Mouse (Mus musculus) heart, postnatal 10 days (tissue): ENCODE data around the gene Rb1. TPM values are rescaled to one million over a fixed set of nuclear protein-coding genes. Genes with fewer than 3 reads are reported as not detected.

Experiments
- DNase-seq, 2 experiments: peaks; one replicate each; pipeline ENCODE4 v3.0.0; 2021
- intact Hi-C: fragments of 180-260 bp; cut with DNase I; formaldehyde crosslinking; loops from one replicate; pipeline ENCODE4 v1.15.1; 2025
- total RNA-seq, 2 experiments: library from RNA; stranded (reverse); gene quantifications; 2 replicates each; pipeline ENCODE4 v1.2.3; 2021

The Rb1 gene
- total RNA-seq, 2 experiments from 2014 or later, result 20.0 to 20.8 TPM

DNA sequence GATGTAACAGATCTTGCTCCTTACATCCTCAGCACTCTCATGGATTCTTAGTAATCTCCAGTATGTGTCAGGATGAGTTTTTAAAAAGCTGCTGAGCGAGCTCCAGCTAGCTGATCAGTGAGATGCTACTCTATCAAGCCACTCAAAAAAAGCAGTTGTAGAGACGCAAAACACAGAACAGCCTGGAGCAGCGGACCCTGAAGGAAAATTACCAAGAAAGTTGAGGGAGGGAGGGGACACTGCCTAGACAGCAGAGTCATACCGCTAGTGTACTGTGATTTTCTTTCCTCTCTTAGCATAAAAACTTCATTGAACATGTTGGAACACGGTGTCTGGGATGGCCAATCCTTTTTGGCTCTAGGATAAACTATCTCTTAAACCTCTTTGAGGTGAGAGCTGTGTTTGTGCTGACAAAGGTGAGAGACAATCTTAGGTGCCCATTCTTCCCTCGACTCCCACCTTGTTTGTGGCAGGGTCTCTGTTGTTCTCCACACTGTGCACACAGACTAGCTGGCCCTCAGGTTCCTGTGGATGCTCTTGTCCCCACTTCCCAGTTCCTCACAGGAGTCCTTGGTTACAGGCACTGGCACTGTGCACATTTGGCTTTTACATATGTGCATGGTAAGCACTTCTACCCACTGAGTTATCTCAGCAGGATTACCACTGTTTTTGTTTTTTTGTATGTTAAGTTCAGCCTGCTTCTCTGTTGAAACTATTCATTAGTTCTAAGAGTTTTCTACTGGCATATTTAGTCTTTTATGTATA is 10.9 kb upstream of the Rb1 start:
- no peak for DNase-seq
- intact Hi-C loops, result no loop called here

DNA sequence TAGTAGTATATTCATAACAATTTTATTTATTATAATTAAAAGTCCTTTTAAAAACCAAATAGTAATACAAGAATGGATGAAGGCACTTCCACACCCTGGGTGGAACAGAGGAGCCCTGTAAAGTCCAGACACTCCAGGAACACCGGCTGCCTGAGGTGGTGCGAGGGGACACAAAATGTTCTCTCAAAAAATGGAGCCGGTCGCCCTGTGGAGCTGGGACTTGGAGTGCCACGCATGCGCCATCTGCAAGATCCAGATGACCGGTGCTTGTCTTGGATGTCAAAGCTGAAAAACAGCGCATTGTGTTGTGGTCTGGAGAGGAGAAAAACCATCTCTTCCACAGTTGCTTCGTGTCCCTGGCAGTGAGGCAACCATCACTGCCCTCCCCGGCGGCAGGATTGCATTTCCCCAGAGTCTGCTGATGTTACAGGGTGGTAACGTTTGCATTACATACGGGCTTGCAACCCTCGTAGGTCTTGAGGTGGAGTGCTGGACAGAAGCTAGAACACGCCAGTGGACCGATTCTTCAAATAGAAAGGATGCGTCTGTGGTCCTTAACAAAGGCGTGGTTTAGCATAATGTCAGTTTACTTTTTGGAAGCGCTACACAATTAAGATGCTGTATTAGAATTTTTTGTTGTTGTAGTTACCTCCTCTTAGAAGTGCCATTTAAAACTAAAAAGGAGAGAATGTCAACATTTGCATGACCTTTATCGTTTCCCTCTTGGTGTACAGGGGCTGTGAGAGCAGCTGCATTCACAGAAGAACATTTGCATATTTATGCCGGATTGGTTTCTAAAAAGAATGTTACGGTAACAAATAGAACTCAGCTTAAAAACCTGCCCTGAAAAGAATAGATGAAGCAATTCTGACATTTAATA is 9.5 kb upstream of the Rb1 start:
- intact Hi-C loops, result no loop called here
- DNase-seq, result no peak

DNA sequence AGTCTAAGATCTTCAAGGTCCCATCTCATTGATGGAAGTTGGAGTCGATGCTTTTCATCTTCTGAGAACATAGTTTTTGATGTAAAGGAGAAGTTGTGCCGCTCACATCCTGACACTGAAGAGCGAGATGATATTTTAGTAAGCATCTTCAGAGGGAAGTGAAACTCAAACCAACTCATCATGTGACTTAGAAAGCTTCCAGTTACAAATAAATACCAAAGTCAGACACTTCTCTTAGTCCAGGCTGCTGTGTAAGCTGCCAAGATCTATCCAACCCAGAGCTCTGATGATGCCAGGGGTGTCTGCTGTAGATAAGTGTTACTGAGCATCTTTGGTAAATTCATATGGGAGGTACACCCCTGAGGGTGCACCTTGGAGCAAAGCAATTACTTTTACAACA is 8.3 kb upstream of the Rb1 start:
- intact Hi-C loops, result no loop called here
- no peak for DNase-seq

DNA sequence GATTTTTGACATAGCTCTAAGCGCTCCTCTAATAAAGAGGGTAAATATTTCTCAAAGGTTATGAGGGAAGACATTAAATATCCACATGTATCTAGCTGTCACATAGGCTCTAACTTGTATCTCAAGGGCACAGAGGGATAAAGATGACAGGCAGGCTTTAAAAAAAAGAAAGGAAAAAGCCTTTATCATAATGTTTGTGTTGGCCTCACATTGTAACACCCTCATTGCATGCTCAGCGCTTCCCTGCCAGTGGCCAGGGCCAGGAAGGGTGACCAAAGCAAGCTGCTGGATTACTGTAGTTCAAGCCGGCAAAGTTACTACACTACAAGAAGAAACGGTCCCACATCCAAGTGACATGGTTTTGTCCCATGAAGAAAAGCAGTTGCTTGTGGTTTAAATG is 5.8 kb upstream of the Rb1 start:
- DNase-seq, result no peak
- intact Hi-C loops, result no loop called here

DNA sequence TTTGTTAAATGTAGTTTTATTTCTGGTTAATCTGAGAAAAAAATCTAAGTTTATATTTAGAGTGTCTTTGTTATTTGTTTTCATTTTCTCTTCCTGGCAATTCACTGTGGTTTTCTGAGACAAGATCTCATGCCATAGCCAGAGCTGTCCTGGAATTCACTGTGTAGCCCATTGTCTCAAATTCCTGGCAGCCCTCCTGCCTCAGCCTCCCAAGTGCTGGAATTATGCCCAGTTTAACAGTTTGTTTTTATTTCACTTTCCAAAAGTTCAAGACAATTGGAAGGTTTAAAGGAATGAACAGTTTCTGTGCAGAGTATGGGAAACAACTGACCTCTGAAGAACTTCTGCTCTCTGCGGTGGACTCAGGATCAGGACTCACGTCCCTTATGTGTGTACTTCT is 4.2 kb upstream of the Rb1 start:
- DNase-seq, result no peak
- intact Hi-C loops, result no loop called here

DNA sequence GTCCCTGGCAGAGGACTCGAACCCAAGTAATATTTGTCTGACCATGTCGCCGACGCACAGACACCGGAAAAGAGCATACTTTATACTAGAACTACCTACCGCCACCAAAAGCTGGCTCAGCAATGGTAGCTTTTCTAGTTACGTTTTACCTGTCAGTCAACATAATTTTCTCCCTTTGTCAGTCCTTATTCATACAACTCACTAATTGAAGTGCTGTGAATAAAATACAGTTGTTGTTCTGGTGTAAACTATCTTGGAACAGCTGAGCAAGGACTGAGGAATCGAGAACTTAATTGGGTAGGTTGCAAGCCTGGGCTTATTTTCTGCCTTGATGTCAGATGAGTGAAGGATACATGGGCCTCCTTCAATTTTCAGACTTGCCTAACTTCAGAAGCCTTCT is 889 bp upstream of the Rb1 start:
- no peak for DNase-seq
- intact Hi-C loops, result no loop called here

DNA sequence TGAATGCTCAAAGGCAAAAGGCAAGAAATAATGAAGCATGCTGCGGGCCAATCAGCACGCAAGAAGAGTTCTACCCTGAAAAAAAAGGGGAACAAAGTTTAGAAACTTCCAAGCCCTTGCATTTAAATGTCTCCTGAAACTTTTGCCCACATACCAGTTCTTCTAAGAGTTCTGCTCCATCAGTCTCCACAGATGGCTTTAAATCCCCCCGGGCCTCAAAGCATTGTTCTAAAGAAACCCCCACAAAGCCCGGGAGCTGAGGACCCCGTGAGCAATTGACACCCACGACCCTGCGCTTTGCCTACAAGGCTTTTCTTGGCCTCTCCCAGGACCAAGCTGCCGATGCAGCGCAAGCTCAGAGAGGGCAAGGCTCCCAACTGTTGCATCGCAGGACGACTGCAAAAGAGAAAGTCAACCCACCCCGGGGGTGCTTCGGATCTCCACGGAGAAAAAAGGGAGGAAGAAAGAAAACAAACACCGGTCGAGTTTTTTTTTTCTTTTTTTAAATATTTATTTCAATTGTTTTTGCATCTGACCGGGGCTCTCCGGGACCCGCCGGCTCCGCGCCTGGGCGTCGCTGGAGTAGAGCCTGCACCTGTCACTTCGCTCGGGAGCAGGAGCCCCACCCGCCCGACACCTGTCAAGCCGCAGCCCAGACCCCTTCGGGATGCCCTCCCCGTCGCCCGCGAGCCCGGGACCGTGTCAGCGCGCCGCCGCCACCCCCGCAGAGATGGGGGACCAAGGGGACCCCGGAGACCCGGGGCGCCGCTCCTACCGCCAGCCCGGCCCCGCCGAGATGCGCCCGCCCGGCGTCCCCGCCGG is 777 bp downstream of the Rb1 start:
- intact Hi-C loops, result loop anchor here (1.0 kb wide), 1 partner anchor 57 kb away; no protein-coding TSS in a partner anchor
- peak; percentile 60 to 65 for DNase-seq

DNA sequence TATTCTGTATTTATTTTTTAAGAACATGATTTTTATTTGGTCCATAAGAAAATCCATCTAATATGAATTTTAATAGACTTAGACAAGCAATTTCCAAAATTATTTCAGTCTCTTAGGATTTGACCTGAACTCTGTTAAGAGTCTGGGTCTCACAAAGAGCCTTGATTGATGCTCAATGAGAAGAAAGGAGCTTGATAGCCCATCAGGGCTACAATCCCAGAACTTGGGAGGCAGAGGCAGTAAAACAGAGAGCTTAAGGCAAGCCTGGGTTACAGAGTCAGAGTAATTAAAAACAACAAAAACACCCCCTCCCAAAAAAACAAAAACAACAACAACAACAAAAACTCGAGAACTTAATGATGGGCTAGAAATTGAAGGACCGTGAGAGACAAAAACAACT is 1.7 kb downstream of the Rb1 start:
- intact Hi-C loops, result loop anchor here (1.0 to 2.0 kb wide), 2 partner anchors 58 to 151 kb away; no protein-coding TSS in a partner anchor
- no peak for DNase-seq

DNA sequence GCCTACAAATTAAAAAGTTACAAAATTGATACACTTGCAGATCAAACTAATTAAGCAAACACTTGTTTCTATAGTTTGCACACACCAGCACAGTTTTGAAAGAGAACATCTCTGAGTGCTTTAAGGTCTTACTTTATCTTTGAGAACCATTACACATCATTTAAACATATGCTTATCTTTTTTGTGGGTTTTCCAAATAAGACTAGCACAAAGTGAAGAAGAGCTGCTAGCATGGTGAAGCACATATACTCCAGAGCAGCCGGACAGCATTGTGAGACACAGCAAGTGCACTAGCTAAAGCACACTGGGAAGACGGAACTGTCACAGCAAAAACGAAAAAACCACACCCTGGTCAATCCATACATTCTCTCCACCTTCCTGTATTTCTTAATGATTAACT is 3.5 kb downstream of the Rb1 start:
- intact Hi-C loops, result loop anchor here (2.0 kb wide), 1 partner anchor 153 kb away; no protein-coding TSS in a partner anchor
- no peak for DNase-seq

DNA sequence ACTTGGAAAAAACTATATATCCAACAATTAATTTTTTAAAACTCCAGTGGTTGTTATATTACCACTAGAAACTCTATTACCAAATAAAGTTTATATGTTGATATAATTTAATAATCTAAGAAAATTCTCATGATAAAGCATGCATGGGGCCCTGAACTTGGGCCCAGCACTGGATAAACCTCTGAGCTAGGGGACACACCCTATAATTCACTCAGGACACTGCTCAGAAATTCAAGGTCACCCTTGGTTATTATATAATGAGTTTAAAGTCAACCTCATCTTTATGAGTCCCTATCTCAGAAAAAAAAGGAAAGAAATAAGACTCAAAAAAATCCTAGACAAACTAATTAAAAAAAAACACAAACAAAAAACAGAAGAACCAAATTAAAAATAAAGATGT is 8.7 kb downstream of the Rb1 start:
- intact Hi-C loops, result no loop called here
- no peak for DNase-seq

DNA sequence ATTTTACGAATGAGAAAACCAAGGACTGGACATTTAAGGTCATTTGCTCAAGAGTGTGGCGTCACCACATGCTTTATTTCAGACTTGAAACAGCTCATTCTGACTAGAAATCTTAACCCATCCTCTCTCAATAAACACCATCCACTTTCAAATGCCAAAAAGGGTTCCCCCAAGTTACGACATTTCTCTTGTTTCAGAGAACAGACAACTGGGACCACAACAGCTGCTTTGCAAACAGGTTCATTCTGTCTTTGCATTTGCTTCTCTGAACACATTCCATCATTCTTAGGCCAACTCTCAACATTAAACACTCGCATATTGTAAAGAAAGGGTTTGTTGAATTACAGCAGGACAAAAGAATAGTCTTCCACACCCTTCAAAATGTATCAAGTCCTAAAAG is 11.8 kb downstream of the Rb1 start:
- intact Hi-C loops, result no loop called here
- no peak for DNase-seq

DNA sequence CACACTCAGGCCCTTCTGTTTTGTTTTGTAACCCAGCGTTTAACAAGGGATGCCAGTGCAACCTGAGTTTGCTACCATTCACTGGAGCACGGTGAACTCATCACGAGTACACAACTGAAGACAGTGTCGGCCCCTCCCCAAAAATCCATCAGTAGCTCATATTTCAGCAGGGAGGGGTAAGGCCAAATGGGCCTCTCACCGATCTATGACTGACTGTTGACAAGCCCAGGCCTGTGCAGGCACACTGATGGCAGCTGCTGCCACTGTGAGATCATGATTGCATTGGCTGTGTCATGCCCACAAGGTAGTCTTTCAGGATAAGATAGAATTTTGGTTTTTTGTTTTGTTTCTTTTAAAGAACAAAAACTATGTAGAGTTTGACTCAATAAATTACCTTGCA is 12.2 kb downstream of the Rb1 start:
- no peak for DNase-seq
- intact Hi-C loops, result no loop called here

DNA sequence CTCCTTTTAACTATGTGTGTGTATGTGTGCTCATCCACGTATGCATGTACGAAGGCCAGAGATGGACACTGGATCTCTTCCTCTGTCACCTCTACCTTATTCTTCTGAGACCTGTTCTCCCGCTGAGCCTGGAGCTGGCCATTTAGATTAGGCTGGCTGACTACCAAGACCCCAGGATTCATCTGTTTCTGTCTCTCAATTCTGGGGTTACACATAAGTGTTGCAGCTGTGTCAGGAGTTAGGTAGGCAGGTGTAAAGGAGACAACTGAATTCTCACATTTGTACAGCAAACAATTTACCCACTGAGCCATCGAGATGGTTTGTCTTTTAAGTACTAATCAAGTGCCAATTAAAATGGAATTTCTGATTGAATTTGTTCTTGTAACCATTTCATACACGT is 12.7 kb downstream of the Rb1 start:
- DNase-seq, result no peak
- intact Hi-C loops, result no loop called here

DNA sequence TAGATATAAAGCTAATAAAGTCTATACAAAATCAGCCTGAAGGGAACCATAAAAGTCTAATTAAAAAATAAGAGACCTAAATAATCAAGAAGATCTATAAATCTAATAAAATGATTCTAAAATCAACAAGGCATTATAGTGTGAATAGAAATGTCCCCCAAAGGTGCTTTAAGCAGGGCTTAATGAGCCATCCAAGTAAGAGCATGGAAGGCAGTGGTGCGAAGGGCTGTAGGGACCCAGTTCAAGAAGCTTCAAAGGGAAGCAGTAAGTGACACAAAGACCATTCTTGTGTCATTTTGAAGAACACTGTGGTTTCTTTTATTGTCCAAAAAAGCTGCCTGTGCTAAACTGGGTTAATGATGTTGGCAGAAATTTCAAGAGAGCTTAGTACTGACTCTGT is 18.1 kb downstream of the Rb1 start:
- intact Hi-C loops, result no loop called here
- no peak for DNase-seq

DNA sequence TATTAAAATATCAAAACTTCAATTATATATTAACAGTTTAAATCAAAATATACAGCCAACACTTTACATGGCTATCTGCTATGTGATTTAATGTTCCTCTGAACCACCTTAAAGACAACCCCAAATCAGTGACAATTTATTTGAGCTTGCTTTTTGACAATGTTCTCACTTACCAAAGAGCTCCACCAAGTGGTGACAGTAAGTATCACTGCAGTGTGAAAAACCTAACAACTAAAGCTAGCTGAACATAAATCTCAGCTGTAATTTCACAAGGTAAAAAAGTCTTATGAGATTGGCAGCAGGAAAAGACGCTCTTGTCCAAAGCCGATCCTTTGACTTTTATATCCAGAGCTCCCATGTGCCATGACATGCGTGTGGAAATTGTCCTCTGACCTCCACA is 22.4 kb downstream of the Rb1 start:
- peak; percentile 60 to 78 for DNase-seq
- intact Hi-C loops, result loop anchor here (1.0 to 5.0 kb wide), 2 partner anchors 174 to 196 kb away; no protein-coding TSS in a partner anchor

DNA sequence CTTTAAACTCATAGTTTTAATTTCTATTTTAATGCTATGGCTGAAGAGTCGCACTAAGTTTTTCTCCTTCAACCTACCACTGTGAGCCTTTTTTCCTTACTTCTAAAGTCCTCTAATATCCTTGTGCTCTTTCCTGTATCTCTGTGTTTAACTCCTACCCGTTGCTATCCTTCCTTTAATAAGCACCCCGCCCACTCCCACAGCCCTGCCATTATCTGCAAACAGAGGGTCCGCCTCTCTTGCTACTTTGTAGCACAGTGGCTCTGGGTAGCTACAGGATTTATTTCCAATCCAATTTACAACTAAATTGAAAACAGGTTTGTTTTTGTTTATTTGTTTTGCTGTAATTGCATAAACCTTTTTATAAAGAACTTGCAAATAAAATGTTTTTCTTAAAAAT is 23.8 kb downstream of the Rb1 start:
- no peak for DNase-seq
- intact Hi-C loops, result loop anchor here (5.0 kb wide), 1 partner anchor 175 kb away; no protein-coding TSS in a partner anchor

DNA sequence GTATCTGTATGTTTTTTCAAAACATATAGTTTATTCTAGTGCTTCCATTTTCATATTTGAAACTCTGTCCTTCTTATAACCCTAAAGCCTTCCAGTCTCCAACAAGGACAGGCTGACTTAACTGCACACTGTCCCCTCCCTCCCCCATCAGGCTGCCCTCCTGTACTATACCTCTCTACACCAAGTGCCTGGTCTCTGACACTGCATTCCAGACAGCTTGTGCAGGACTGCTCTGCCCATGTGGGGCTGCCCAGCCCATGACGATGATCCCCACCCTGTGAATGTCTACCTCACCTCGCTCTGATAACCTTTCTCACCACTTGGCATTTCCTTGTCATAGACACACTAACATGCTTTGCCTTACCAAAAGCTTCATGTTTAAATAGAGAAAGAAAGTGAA is 30.1 kb downstream of the Rb1 start:
- intact Hi-C loops, result no loop called here
- no peak for DNase-seq

DNA sequence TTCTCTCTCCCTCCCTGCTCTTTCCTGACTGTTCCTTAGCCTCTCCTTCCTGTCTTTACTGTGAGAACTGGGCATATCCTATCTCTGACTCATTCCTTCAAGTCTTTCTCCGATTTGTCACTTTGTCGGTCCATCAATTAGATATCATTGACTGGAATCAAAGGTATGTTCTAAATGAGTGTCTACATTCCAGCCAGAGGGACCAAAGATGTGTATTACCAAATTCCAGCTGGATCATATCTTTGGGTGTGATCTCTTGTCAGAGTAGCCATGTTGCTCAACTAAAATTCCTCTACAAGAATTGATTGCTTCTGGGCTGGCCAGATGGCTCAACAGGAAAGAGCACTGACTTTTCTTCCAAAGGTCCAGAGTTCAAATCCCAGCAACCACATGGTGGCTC is 32.0 kb downstream of the Rb1 start:
- intact Hi-C loops, result no loop called here

DNA sequence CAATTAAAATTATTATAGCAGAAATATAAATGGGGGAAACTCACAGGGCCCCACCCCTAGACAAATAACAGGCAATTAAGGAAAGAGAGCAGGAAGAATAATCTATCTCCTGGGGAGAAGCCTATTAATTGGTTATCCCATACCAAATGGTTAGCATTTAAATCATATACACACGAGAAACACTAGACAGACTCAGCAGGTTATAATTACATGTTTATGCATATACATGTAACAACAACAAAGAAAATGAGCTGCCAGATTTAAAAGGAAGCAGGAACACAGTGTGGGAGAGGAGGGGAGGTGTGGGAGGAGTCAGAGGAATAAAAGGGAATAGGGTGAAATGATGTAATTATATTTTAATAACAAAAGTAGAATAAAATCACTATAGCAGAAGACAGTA is 33.2 kb downstream of the Rb1 start:
- DNase-seq, result no peak
- intact Hi-C loops, result no loop called here

More for the DNA sequence above, 32.0 kb downstream of the Rb1 start:
- no peak for DNase-seq

DNA sequence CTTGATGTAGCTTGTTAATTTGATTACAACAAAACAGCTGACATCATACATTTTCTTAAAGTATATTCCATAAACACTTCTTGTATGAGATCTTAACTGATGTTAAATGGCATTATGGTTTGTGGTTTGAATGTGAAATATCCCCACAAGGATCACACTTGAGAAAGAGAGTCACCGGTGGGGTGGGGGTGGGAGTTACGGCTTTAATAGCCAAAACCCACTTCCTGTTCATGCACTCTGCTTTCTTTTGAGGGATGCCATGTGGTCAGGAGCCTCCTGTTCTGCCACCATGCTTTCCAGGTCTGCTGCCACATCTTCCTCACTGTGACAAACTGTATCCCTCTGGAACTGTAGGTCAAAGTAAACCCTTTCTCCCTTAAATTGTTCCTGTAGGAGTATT is 35.7 kb downstream of the Rb1 start:
- intact Hi-C loops, result no loop called here
- no peak for DNase-seq

DNA sequence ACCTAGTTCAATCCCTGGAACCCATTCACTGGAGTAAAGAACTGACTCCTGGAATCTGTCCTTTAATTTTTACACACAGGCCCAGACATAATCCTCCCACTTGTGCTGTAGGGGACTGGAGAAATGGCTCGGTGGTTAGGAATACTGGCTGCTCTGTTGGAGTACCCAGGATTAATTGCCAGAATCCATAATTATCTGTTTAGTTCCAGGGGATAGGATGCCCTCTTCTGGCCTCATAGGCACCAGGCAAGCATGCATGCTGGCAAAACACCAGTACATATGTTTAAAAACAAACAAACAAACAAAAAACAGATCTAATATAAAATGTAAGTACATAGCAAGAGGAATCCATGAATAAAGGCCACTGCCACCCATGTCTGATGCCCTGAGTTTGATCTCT is 44.6 kb downstream of the Rb1 start:
- peak; percentile 15 to 18 for DNase-seq

More for the DNA sequence above, 44.6 kb downstream of the Rb1 start:
- intact Hi-C loops, result loop anchor here (1.0 kb wide), 1 partner anchor 175 kb away; no protein-coding TSS in a partner anchor
